Mouse (Mus musculus): ENCODE measurements around the gene Cyp4f17.
"Not testable (repeated sequence)": the region's sequence is repeated elsewhere in the genome, so short reads cannot be mapped to it uniquely, and the experiment has no call there.

Gene Cyp4f17

DNA sequence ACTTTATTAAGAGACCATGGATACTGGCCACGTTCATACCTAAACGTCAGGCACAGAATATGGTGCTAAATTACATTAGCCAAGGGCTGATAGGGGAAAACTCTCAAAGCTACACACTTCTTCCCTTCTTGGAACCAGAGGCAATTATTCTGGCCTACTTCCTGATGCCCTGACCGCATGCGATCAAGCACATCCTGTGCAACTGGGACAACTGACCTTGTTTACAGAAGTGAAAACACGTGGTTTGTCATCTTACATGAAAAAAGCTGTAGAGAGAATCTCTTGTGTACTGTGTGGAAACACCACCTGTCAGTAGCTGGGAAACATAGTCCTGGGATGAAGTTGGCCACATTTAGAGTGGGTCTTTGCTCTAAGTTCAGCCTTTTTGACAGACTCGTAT lies 28.2 kb downstream of the Cyp4f17 start:
- Histone ChIP-seq H3K36me3 (ENCODE audit: insufficient read depth, low read length) (no peaks in the 10 kb centered on the region), H3K4me3 (replicated peaks; ENCODE audit: low read length) (no peak overlapping the region), H3K27me3 (ENCODE audit: insufficient read depth, low read length) (no peaks in the 10 kb centered on the region), H3K9me3 (ENCODE audit: low read length) (no peaks in the 10 kb centered on the region), H3K4me1 (replicated peaks; ENCODE audit: low read depth, low read length) (peaks cover 30% of the 10 kb centered on the region)
- TF ChIP-seq CTCF (conservative IDR thresholded peaks at IDR 0.05; ENCODE audit: low read length) = no peak
- TF ChIP-seq NANOG (IDR thresholded peaks at IDR 0.05; ENCODE audit: borderline replicate concordance, low read length) = no peak
- TF ChIP-seq POU5F1 (IDR thresholded peaks at IDR 0.05; ENCODE audit: borderline replicate concordance, low read length) = no peak

DNA sequence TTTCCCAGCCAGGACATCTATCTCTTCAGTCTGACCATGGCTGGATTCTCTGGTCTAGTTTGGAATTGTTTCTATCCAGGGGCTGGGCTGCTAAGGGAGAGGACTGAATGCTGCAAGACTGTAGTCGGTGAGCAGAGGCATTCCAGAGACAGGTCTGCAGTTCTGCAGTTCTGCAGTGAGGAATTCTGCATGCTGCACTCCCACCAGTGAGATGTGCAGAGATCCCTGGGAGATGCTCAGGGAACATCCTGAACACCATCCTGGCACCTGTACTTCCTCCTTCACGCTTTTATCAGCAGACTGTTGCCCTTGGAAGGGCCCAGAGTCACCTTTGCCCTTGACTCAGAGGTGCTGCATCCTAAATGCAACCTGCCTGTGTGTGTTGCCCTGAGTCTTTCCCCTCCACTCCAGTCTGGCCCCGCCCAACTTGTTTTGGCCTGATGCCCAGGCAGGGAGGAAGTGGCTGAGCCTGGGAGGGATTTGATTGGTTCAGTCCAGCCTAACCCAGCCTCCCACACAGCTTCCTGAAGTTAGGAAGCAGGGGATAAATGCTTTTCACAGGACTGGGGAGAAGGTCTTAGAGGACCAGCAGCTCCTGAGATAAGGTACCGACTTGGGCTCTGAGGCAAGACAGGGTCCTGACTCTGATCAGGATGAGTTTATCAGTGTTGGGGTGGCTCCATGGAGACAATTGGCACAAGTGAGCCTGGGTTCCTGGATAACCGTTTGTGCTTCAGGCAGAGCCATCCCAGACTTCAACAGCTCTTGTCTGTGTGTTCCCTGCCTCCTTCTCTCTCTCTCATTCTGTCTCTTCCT lies 30.4 kb downstream of the Cyp4f17 start, which contains the start of gene Cyp4f16:
TSS of gene Cyp4f16 (plus strand) at position 508 of the 816 bp plus-strand sequence.
- H3K36me3 ChIP-seq (ENCODE audit: insufficient read depth, low read length); H3K9me3 ChIP-seq (ENCODE audit: low read length); H3K27me3 ChIP-seq (ENCODE audit: insufficient read depth, low read length): not testable (repeated sequence)
- Histone ChIP-seq H3K4me1 (replicated peaks; ENCODE audit: low read depth, low read length) (peaks cover 30% of the 10 kb centered on the region), H3K4me3 (replicated peaks; ENCODE audit: low read length) (peak within 1 kb of the TSS; percentile 81)

DNA sequence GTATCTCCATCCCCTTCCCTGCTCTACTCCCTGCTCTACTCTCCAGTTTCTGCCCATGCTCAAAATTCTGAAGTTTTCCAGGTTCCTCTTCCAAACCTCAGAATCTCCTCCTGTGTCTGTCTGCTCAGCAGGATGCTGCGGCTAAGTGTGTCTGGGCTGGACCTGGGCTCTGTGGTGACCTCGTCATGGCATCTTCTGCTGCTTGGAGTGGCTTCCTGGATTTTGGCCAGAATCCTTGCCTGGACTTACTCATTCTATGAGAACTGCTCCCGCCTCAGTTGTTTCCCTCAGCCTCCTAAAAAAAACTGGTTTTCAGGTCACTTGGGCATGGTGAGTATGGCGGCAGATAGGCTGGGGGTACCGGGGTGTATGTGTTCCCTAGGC lies 31.0 kb downstream of the Cyp4f17 start:
- Histone ChIP-seq H3K36me3 (ENCODE audit: insufficient read depth, low read length) (peaks cover 8% of the 10 kb centered on the region), H3K9me3 (ENCODE audit: low read length) (no peaks in the 10 kb centered on the region), H3K4me1 (replicated peaks; ENCODE audit: low read depth, low read length) (peaks cover 24% of the 10 kb centered on the region), H3K4me3 (replicated peaks; ENCODE audit: low read length) (peak overlapping the region; percentile 81), H3K27me3 (ENCODE audit: insufficient read depth, low read length) (no peaks in the 10 kb centered on the region)
- no peak for TF ChIP-seq NANOG (IDR thresholded peaks at IDR 0.05; ENCODE audit: borderline replicate concordance, low read length)
- no peak for TF ChIP-seq POU5F1 (IDR thresholded peaks at IDR 0.05; ENCODE audit: borderline replicate concordance, low read length)
- no peak for TF ChIP-seq CTCF (conservative IDR thresholded peaks at IDR 0.05; ENCODE audit: low read length)

DNA sequence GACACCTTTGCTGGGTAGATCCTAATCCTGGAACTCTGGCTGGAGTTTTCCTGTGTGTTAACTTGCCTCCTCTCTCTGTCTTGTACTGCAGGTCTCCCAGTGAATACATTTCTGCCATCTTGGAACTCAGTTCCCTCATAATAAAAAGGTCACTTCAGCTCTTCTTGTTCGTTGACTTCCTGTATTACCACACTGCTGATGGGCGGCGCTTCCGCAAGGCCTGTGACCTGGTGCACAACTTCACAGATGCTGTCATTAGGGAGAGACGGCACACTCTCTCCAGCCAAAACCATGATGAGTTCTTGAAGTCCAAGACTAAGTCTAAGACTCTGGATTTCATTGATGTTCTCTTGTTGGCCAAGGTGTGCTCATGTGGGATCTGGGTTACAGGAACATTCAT lies 38.9 kb downstream of the Cyp4f17 start:
- not testable (repeated sequence) for H3K9me3 ChIP-seq (ENCODE audit: low read length)

DNA sequence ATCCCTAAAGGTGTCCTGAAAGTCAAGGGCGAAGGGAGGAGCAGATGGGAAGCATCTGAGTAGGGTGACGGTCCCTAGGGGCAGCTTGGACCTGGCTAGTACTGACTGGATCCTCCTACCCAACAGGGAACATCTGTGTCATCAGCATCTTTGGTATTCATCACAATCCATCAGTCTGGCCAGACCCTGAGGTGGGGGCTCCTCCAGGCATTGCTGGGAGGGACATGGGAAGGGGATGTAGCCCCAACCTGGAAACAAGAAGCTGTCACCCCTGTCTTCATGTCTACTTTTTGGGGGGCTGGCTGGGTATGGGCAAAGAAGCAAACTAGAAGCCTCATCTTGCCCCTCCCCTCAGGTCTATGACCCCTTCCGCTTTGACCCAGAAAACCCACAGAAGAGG lies 44.5 kb downstream of the Cyp4f17 start:
- H3K27me3 ChIP-seq (ENCODE audit: insufficient read depth, low read length); H3K9me3 ChIP-seq (ENCODE audit: low read length); H3K36me3 ChIP-seq (ENCODE audit: insufficient read depth, low read length): not testable (repeated sequence)
- Histone ChIP-seq H3K4me1 (replicated peaks; ENCODE audit: low read depth, low read length) (peaks cover 26% of the 10 kb centered on the region), H3K4me3 (replicated peaks; ENCODE audit: low read length) (peak overlapping the region; percentile 77)

More for the DNA sequence above, 38.9 kb downstream of the Cyp4f17 start:
- peaks cover 45% of the 10 kb centered on the region for H3K36me3 ChIP-seq (ENCODE audit: insufficient read depth, low read length)
- not testable (repeated sequence) for H3K4me1 ChIP-seq (replicated peaks; ENCODE audit: low read depth, low read length); H3K27me3 ChIP-seq (ENCODE audit: insufficient read depth, low read length); H3K4me3 ChIP-seq (replicated peaks; ENCODE audit: low read length)

DNA sequence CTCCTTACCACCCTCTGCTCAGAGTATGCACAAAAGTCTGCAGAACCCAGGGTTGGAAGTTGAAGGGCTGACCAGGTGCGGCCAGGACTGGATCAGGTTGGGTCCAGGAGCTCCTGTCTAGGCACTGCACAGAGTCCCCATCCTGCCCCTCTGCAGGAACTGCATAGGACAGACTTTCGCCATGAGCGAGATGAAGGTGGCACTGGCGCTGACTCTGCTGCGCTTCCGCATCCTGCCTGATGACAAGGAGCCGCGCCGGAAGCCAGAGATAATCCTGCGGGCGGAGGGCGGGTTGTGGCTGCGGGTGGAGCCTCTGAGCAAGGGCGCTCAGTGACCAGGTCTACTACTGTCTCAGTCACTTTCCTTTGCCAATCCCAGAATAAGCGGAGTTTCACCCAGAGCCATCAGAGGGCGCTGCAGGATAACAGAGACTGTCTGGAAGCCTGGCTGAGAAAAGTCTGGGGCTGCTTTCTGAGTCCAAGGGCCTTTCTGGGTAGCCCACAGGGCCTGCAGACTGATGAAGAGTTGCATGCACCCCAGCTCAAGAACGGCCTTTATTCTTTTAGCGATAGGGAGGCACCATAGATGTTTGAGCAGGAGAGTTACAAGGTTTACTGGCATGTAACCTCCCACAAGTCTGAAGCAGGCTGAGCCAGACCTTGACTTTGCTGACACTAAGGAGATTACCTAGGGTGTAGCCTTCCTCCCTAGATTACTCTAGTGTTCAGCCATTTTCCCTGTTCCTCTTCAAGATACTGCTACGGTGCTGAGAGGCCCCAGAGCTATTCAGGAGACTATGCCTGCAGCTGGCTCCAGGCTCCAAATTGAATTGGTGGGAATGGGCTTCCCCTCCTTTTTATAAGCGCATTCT lies 45.3 kb downstream of the Cyp4f17 start:
- peak overlapping the region; percentile 77 for H3K4me3 ChIP-seq (replicated peaks; ENCODE audit: low read length)
- TF ChIP-seq CTCF (conservative IDR thresholded peaks at IDR 0.05; ENCODE audit: low read length) = peak; percentile 88
- TF ChIP-seq NANOG (IDR thresholded peaks at IDR 0.05; ENCODE audit: borderline replicate concordance, low read length) = no peak

DNA sequence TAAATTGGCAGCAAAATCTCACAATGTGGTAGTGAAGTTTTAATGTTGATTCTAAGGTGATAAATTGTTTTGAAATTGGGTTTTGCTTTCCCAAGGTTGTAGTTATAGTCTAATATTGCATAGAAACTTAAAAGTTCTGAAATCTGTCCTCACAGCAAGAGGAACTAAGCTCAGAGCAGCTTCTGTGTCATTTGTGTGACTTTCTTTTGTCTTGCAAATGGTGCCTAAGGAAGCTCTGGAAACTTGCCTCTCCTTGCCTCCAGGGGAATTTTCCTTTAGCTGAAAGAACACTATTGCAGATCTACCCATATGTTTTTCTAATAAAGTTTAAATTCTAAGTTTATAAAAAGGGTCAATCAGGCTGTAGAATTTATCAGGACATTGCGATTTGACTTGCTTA lies 47.2 kb downstream of the Cyp4f17 start:
- not testable (repeated sequence) for H3K36me3 ChIP-seq (ENCODE audit: insufficient read depth, low read length); H3K27me3 ChIP-seq (ENCODE audit: insufficient read depth, low read length); H3K9me3 ChIP-seq (ENCODE audit: low read length); H3K4me3 ChIP-seq (replicated peaks; ENCODE audit: low read length)
- peaks cover 26% of the 10 kb centered on the region for H3K4me1 ChIP-seq (replicated peaks; ENCODE audit: low read depth, low read length)
- TF ChIP-seq POU5F1 (IDR thresholded peaks at IDR 0.05; ENCODE audit: borderline replicate concordance, low read length) = peak; percentile 62; the same call in 1 of the 2 replicates

More for the DNA sequence above, 45.3 kb downstream of the Cyp4f17 start:
- H3K36me3 ChIP-seq (ENCODE audit: insufficient read depth, low read length) = no peaks in the 10 kb centered on the region
- no peaks in the 10 kb centered on the region for H3K27me3 ChIP-seq (ENCODE audit: insufficient read depth, low read length)
- H3K9me3 ChIP-seq (ENCODE audit: low read length) = peaks cover 8% of the 10 kb centered on the region
- H3K4me1 ChIP-seq (replicated peaks; ENCODE audit: low read depth, low read length) = peaks cover 26% of the 10 kb centered on the region

DNA sequence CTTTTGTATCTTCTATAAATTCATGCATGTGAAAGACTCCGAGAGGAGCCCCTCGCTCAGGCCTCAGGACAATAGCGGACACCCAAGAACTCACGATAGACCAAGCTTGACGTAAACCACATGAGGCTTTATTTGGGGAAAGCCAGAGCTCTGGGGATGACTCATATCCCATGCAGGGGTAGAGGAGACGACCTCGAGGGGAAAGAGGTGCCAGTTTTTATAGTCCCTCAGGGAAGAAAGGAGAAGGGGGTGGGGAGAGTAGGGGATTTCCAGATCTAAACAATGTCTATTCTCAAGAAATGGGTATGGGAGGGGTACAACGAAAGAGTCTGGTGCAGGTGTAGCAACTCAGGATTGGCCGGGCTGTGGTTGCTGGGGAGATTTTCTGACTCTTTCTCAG lies 48.5 kb downstream of the Cyp4f17 start:
- not testable (repeated sequence) for H3K9me3 ChIP-seq (ENCODE audit: low read length); H3K4me3 ChIP-seq (replicated peaks; ENCODE audit: low read length); H3K27me3 ChIP-seq (ENCODE audit: insufficient read depth, low read length); H3K36me3 ChIP-seq (ENCODE audit: insufficient read depth, low read length)
- peaks cover 26% of the 10 kb centered on the region for H3K4me1 ChIP-seq (replicated peaks; ENCODE audit: low read depth, low read length)

DNA sequence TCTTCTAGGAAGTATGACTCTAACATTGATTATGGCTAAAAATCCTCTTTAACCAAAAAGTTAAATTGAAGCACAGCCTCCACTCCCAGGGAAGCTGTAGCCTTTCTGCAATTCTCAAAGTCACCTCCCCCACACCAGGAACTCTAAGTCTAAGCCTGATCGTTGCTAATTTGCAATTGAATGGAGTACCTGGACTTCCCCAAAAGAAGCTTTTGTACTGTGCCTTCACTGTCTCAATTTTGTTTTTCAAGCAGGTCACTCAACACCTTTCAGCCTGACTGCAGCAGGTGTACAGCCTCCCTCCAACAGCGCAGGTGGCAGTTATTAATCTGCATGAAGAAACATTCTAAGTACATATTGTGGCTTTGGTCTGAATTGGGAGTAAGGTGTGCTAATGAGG lies 57.5 kb downstream of the Cyp4f17 start:
- not testable (repeated sequence) for H3K4me3 ChIP-seq (replicated peaks; ENCODE audit: low read length); H3K36me3 ChIP-seq (ENCODE audit: insufficient read depth, low read length); H3K4me1 ChIP-seq (replicated peaks; ENCODE audit: low read depth, low read length); H3K27me3 ChIP-seq (ENCODE audit: insufficient read depth, low read length)
- H3K9me3 ChIP-seq (ENCODE audit: low read length) = peaks cover 77% of the 10 kb centered on the region

DNA sequence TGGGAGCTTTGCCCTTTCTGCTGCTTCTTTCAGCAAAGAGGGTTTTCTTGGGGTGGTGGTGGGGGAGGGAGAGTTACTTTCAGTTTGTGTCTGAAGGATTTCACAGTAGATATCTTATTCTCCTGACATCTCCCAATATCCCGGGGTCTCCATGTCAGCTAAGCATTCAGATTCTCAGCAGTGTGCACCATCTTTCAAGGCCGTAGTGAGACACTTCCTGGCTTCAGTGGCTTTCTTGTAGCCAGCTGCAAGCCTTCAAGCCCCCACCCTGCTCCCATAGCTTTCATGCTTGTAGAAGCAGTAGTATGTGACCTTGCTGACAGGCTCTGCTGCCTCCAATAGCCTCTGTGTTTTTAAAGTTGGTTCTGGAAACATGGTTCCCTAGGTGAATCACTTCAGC lies 67.4 kb downstream of the Cyp4f17 start:
- H3K9me3 ChIP-seq (ENCODE audit: low read length) = peaks cover 36% of the 10 kb centered on the region
- not testable (repeated sequence) for H3K27me3 ChIP-seq (ENCODE audit: insufficient read depth, low read length); H3K36me3 ChIP-seq (ENCODE audit: insufficient read depth, low read length); H3K4me1 ChIP-seq (replicated peaks; ENCODE audit: low read depth, low read length); H3K4me3 ChIP-seq (replicated peaks; ENCODE audit: low read length)

Data from E14TG2a.4 (cell line).